Mouse (Mus musculus): Measurements from ENCODE around the gene Pacrg. TPM values are rescaled to one million over a fixed set of nuclear protein-coding genes. Genes with fewer than 3 reads are reported as not detected.

Gene Pacrg
- polyA plus RNA-seq, 1 experiment from 2014 or later = 6.4 TPM

DNA sequence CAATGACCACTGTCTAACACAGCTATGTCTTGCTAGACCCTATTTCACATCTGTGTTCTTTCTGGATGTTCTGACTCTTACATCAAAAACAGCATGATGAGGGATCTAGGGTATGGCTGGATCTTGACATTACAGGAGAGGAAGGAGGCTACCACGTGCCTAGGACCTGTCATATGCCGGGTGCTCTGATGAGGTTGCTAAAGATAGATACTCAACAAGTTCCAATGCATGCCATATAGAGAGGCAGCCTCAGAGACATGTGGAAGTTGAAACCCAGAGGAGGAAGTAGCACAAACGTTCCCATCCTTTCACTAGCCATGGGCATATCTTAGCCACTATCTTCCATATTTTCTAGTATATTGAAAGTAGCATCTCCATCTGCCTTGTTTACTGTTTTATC is 115.3 kb downstream of the Pacrg start:
- no peak overlapping the region for H3K4me2 ChIP-seq (ENCODE audit: low read depth)
- 86% methylated on average over 3 of the region's 3 CpGs for WGBS
- no peaks in the 10 kb centered on the region for H3K36me3 ChIP-seq (ENCODE audit: control insufficient read depth, insufficient read depth, low read length)

DNA sequence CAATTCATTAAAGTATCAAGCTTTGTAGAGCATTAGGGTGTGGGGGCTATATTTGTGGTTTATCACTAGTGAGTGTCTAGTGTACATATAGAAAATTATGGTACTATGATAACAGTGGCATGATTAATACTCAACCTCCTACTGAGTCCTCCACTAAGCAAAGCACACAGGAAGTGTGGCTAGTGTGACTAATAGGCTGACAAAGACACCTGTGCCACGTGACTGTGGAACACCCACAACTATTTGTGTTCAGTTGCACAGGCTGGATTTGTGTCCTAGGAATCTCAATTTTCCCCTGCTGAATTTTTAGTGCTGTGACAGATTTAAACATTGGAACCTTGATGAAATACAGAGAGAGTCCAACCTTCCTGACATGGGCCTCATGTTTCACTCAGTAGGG is 118.5 kb downstream of the Pacrg start:
- no peaks in the 10 kb centered on the region for H3K36me3 ChIP-seq (ENCODE audit: control insufficient read depth, insufficient read depth, low read length)
- DNase-seq (ENCODE audit: low spot score) (no peak), ATAC-seq (ENCODE audit: insufficient read depth, low FRiP score, low TSS enrichment) (no peak)
- 61% methylated on average over 1 of the region's 1 CpGs for WGBS
- no peaks in the 10 kb centered on the region for H3K4me1 ChIP-seq (ENCODE audit: control insufficient read depth, insufficient read depth, low read length)
- no peak overlapping the region for H3K9ac ChIP-seq (ENCODE audit: low read length)
- H3K27ac ChIP-seq (ENCODE audit: low read depth, low read length) = no peak overlapping the region
- no peak overlapping the region for H3K4me3 ChIP-seq (ENCODE audit: low read depth, low read length)
- no peak overlapping the region for H3K4me2 ChIP-seq (ENCODE audit: low read depth)
- H3K27me3 ChIP-seq (ENCODE audit: control insufficient read depth, insufficient read depth, low read length) = no peaks in the 10 kb centered on the region
- H3K9me3 ChIP-seq (ENCODE audit: control insufficient read depth, low read length) = no peaks in the 10 kb centered on the region

More for the DNA sequence above, 115.3 kb downstream of the Pacrg start:
- Histone ChIP-seq H3K9ac (ENCODE audit: low read length) (no peak overlapping the region), H3K9me3 (ENCODE audit: control insufficient read depth, low read length) (no peaks in the 10 kb centered on the region), H3K4me3 (ENCODE audit: low read depth, low read length) (no peak overlapping the region), H3K27ac (ENCODE audit: low read depth, low read length) (no peak overlapping the region), H3K4me1 (ENCODE audit: control insufficient read depth, insufficient read depth, low read length) (no peaks in the 10 kb centered on the region), H3K27me3 (ENCODE audit: control insufficient read depth, insufficient read depth, low read length) (no peaks in the 10 kb centered on the region)
- ATAC-seq (ENCODE audit: insufficient read depth, low FRiP score, low TSS enrichment) (no peak), DNase-seq (ENCODE audit: low spot score) (no peak)

DNA sequence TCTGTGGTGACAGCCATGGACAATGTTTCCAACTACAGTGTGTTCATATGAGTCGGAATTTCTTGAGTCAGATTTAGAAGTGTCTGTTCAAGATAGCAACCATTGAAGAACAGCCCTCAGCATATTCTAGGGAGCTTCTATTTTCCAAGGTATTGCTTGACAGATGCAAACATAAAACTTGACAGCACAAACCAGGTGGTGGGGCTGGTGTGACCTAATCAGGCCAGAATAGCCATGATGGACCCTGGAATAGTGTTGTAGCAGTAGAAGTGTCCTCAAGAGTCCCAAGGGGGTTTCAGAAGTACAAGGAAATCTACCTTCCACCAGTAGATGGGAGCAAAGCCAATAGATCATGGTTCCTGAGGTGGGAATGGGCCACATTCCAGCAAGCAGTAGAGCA is 123.0 kb downstream of the Pacrg start:
- Histone ChIP-seq H3K27me3 (ENCODE audit: control insufficient read depth, insufficient read depth, low read length) (no peaks in the 10 kb centered on the region), H3K9me3 (ENCODE audit: control insufficient read depth, low read length) (no peaks in the 10 kb centered on the region), H3K27ac (ENCODE audit: low read depth, low read length) (no peak overlapping the region), H3K4me2 (ENCODE audit: low read depth) (no peak overlapping the region), H3K4me3 (ENCODE audit: low read depth, low read length) (no peak overlapping the region), H3K36me3 (ENCODE audit: control insufficient read depth, insufficient read depth, low read length) (no peaks in the 10 kb centered on the region), H3K9ac (ENCODE audit: low read length) (no peak overlapping the region), H3K4me1 (ENCODE audit: control insufficient read depth, insufficient read depth, low read length) (no peaks in the 10 kb centered on the region)
- no peak for ATAC-seq (ENCODE audit: insufficient read depth, low FRiP score, low TSS enrichment)
- 89% methylated on average over 1 of the region's 1 CpGs for WGBS
- no peak for DNase-seq (ENCODE audit: low spot score)

DNA sequence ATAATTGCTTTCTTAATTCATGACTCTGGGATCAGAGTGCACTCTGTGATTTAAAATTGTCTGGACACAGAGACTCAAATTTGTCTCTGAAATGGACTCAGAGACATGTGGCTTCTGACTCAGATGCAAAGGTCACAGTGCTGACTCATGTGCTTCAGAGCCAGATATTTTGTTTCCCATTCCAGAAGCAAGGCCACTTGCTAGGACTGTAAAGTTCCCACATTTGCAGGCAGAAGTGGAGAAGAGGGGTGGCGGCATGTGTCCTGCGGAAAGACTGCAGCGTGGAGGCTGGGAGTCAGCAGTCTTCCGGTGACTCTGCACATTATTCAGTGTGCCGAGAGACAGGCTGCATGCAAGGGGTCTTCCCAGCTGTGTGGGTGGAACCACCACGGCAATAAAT is 137.3 kb downstream of the Pacrg start:
- 52% methylated on average over 6 of the region's 6 CpGs for WGBS
- Histone ChIP-seq H3K4me1 (ENCODE audit: control insufficient read depth, insufficient read depth, low read length) (no peaks in the 10 kb centered on the region), H3K27me3 (ENCODE audit: control insufficient read depth, insufficient read depth, low read length) (no peaks in the 10 kb centered on the region), H3K4me2 (ENCODE audit: low read depth) (no peak overlapping the region), H3K9me3 (ENCODE audit: control insufficient read depth, low read length) (no peaks in the 10 kb centered on the region), H3K4me3 (ENCODE audit: low read depth, low read length) (no peak overlapping the region), H3K27ac (ENCODE audit: low read depth, low read length) (no peak overlapping the region), H3K36me3 (ENCODE audit: control insufficient read depth, insufficient read depth, low read length) (no peaks in the 10 kb centered on the region), H3K9ac (ENCODE audit: low read length) (no peak overlapping the region)
- no peak for ATAC-seq (ENCODE audit: insufficient read depth, low FRiP score, low TSS enrichment)
- DNase-seq (ENCODE audit: low spot score) = peak; percentile 13

DNA sequence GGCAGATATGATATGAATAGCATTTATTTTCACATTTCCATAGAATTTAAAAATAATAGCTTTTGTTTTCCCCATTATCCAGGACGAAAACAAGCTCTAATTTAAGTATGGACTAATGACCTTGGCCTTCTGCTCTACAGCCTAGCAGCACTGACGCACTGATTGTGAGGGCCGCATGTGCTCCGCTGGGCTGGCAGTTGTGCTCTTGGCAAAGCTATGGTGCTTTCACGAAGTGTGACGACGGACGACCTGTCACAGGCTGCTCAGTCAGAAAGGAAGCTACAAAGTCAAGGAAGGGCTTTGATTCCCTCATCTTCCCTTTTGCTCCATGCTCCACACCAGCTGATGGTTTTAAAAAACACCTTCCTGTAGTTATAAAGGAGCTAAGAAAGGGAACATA is 142.1 kb downstream of the Pacrg start:
- ATAC-seq (ENCODE audit: insufficient read depth, low FRiP score, low TSS enrichment) = no peak
- WGBS = 57% methylated on average over 8 of the region's 8 CpGs
- H3K9ac ChIP-seq (ENCODE audit: low read length) = no peak overlapping the region
- no peaks in the 10 kb centered on the region for H3K4me1 ChIP-seq (ENCODE audit: control insufficient read depth, insufficient read depth, low read length)
- no peaks in the 10 kb centered on the region for H3K27me3 ChIP-seq (ENCODE audit: control insufficient read depth, insufficient read depth, low read length)
- H3K4me2 ChIP-seq (ENCODE audit: low read depth) = no peak overlapping the region
- H3K9me3 ChIP-seq (ENCODE audit: control insufficient read depth, low read length) = no peaks in the 10 kb centered on the region
- no peaks in the 10 kb centered on the region for H3K36me3 ChIP-seq (ENCODE audit: control insufficient read depth, insufficient read depth, low read length)
- H3K4me3 ChIP-seq (ENCODE audit: low read depth, low read length) = no peak overlapping the region
- no peak overlapping the region for H3K27ac ChIP-seq (ENCODE audit: low read depth, low read length)
- peak; percentile 27 for DNase-seq (ENCODE audit: low spot score)

DNA sequence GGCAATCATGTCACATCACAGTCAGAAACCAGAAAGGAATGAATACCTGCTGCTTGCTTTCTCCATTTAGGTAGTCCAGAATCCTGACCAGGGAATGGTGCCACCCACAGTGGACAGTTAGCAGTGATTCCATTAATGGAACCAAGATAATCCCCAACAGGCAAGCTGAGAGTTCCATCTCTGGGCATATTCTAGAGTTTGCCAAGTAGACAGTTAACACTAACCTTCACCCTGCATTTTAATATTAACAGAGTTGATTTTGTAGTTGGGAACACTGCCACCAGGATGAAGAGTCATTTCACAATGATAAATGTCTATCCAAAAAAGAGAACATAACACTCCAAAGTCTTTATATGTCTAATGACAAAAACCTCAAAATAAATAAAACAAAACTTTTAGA is 144.7 kb downstream of the Pacrg start:
- Histone ChIP-seq H3K27ac (ENCODE audit: low read depth, low read length) (no peak overlapping the region), H3K9me3 (ENCODE audit: control insufficient read depth, low read length) (no peaks in the 10 kb centered on the region), H3K4me3 (ENCODE audit: low read depth, low read length) (no peak overlapping the region), H3K36me3 (ENCODE audit: control insufficient read depth, insufficient read depth, low read length) (no peaks in the 10 kb centered on the region), H3K27me3 (ENCODE audit: control insufficient read depth, insufficient read depth, low read length) (no peaks in the 10 kb centered on the region), H3K9ac (ENCODE audit: low read length) (no peak overlapping the region), H3K4me1 (ENCODE audit: control insufficient read depth, insufficient read depth, low read length) (no peaks in the 10 kb centered on the region), H3K4me2 (ENCODE audit: low read depth) (no peak overlapping the region)
- ATAC-seq (ENCODE audit: insufficient read depth, low FRiP score, low TSS enrichment) (no peak), DNase-seq (ENCODE audit: low spot score) (no peak)

DNA sequence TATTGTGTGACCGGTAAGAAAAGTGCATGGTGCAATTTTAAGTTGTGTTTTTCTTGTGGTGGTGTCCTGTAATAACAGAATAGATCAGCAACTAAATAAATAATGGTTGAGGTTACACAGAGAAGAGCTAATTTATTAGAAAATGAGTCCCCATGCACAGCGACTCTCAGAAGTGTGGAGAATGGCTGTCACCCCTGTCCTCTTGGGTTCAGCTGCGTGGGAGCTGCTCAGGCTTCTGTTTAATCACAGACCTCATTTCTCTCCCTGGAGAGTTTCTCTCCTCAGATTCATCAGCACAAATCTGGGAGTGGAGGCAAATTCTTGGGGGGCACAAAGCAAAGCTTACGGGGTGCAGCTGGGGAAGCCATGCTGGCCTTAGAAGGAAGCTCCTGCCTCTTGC is 163.0 kb downstream of the Pacrg start:
- no peaks in the 10 kb centered on the region for H3K27me3 ChIP-seq (ENCODE audit: control insufficient read depth, insufficient read depth, low read length)
- no peak for DNase-seq (ENCODE audit: low spot score)
- no peaks in the 10 kb centered on the region for H3K9me3 ChIP-seq (ENCODE audit: control insufficient read depth, low read length)
- H3K36me3 ChIP-seq (ENCODE audit: control insufficient read depth, insufficient read depth, low read length) = no peaks in the 10 kb centered on the region
- H3K9ac ChIP-seq (ENCODE audit: low read length) = no peak overlapping the region
- H3K4me1 ChIP-seq (ENCODE audit: control insufficient read depth, insufficient read depth, low read length) = no peaks in the 10 kb centered on the region
- 82% methylated on average over 4 of the region's 4 CpGs for WGBS
- no peak overlapping the region for H3K27ac ChIP-seq (ENCODE audit: low read depth, low read length)
- no peak for ATAC-seq (ENCODE audit: insufficient read depth, low FRiP score, low TSS enrichment)
- H3K4me2 ChIP-seq (ENCODE audit: low read depth) = no peak overlapping the region
- no peak overlapping the region for H3K4me3 ChIP-seq (ENCODE audit: low read depth, low read length)

DNA sequence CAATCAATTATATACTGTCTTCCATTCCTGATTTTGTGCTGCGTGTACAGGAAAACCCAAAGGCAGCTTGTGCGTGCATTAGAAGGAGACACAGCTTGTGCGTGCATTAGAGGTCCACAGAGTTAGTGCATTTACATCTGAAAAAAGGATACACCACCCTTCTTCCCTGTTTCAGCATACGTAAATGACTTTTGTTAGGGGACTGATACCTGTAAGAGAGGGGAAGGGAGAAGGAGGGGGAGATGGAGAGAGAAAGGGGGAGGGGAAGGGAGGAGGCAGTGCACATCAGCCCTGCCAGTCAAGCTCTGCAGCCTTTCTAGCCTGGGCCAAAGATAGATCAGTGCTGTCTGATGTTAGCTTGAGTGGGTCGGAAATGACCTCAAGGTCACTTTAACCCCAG is 164.6 kb downstream of the Pacrg start:
- no peak overlapping the region for H3K27ac ChIP-seq (ENCODE audit: low read depth, low read length)
- no peak overlapping the region for H3K4me2 ChIP-seq (ENCODE audit: low read depth)
- H3K4me1 ChIP-seq (ENCODE audit: control insufficient read depth, insufficient read depth, low read length) = no peaks in the 10 kb centered on the region
- ATAC-seq (ENCODE audit: insufficient read depth, low FRiP score, low TSS enrichment) (no peak), DNase-seq (ENCODE audit: low spot score) (no peak)
- no peaks in the 10 kb centered on the region for H3K9me3 ChIP-seq (ENCODE audit: control insufficient read depth, low read length)
- H3K4me3 ChIP-seq (ENCODE audit: low read depth, low read length) = no peak overlapping the region
- H3K9ac ChIP-seq (ENCODE audit: low read length) = no peak overlapping the region
- H3K27me3 ChIP-seq (ENCODE audit: control insufficient read depth, insufficient read depth, low read length) = no peaks in the 10 kb centered on the region
- no peaks in the 10 kb centered on the region for H3K36me3 ChIP-seq (ENCODE audit: control insufficient read depth, insufficient read depth, low read length)
- 78% methylated on average over 5 of the region's 5 CpGs for WGBS

DNA sequence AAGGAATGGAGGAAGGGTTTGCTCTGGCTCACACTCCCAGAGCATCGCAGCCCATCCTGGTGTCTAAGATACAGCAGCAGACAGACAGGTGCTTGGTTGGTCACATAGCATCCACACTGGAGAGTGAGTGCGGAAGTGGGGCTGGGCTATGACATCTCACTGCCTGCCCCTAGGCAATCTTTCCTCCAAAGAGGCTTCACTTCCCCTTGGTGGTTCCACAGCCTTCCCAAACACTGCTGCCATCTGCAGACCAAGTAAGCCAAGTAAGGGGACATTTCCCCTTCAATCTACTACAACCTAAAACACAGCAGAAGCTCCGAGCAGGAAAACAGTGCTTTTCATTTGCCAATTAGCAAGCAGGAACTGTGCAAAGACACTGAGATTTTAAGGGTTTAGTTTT is 165.1 kb downstream of the Pacrg start:
- no peak for DNase-seq (ENCODE audit: low spot score)
- no peaks in the 10 kb centered on the region for H3K27me3 ChIP-seq (ENCODE audit: control insufficient read depth, insufficient read depth, low read length)
- 60% methylated on average over 3 of the region's 3 CpGs for whole genome bisulfite sequencing

More for the DNA sequence above, 165.1 kb downstream of the Pacrg start:
- H3K9me3 ChIP-seq (ENCODE audit: control insufficient read depth, low read length) = no peaks in the 10 kb centered on the region
- no peak for ATAC-seq (ENCODE audit: insufficient read depth, low FRiP score, low TSS enrichment)
- no peaks in the 10 kb centered on the region for H3K4me1 ChIP-seq (ENCODE audit: control insufficient read depth, insufficient read depth, low read length)
- no peak overlapping the region for H3K4me3 ChIP-seq (ENCODE audit: low read depth, low read length)
- H3K27ac ChIP-seq (ENCODE audit: low read depth, low read length) = no peak overlapping the region
- no peak overlapping the region for H3K4me2 ChIP-seq (ENCODE audit: low read depth)
- no peaks in the 10 kb centered on the region for H3K36me3 ChIP-seq (ENCODE audit: control insufficient read depth, insufficient read depth, low read length)
- no peak overlapping the region for H3K9ac ChIP-seq (ENCODE audit: low read length)

All from neural tube, embryonic 11.5 days (tissue).